Mouse (Mus musculus) gastrocnemius, postnatal 10 days (tissue): ENCODE results near the gene Vmn1r211. TPM values are rescaled to one million over a fixed set of nuclear protein-coding genes. Genes with fewer than 3 reads are reported as not detected.
"Not testable (repeated sequence)": the region's sequence is repeated elsewhere in the genome, so short reads cannot be mapped to it uniquely, and the experiment has no call there.

Experiments
- DNase-seq: peaks from one replicate; pipeline ENCODE4 v3.0.0; 2021; ENCODE audit warnings: mixed read lengths
- long read RNA-seq, 2 experiments: library from polyadenylated mRNA; stranded (forward); transcript quantifications; one replicate each; pipeline ENCODE4 v2.0.0; 2021
- total RNA-seq, 2 experiments: library from RNA; stranded (reverse); gene quantifications; 2 replicates each; pipeline ENCODE4 v1.2.3; 2021

The Vmn1r211 gene
- total RNA-seq: not detected
- long read RNA-seq, experiment 1: 0 reads
- long read RNA-seq, experiment 2: 0 reads

- no peak for DNase-seq
These were observed at the start of gene Vmn1r211 for GRCm38 (mm10) chr13:22857461-22857860. TSS of gene Vmn1r211 (minus strand) at chr13:22857561.

- DNase-seq: no peak
These were observed 26.7 kb upstream of the Vmn1r211 start, which contains the start of gene Vmn1r212 for GRCm38 (mm10) chr13:22884105-22884504. TSS of gene Vmn1r212 (minus strand) at chr13:22884205.

- no peak for DNase-seq
These were observed 21.9 kb upstream of the Vmn1r211 start for GRCm38 (mm10) chr13:22879257-22879656.

GRCm38 (mm10) chr13:22854760-22855159, 2.6 kb downstream of the Vmn1r211 start:
- no peak for DNase-seq

GRCm38 (mm10) chr13:22846798-22847197, 10.6 kb downstream of the Vmn1r211 start:
- DNase-seq: no peak

- not testable (repeated sequence) for DNase-seq
These were observed 13.1 kb downstream of the Vmn1r211 start for GRCm38 (mm10) chr13:22844304-22844703.

GRCm38 (mm10) chr13:22831248-22831647, 26.1 kb downstream of the Vmn1r211 start, which contains the start of gene Vmn1r210:
TSS of gene Vmn1r210 (minus strand) at chr13:22831348.
- no peak for DNase-seq

GRCm38 (mm10) chr13:22829395-22829794, 28.0 kb downstream of the Vmn1r211 start:
- not testable (repeated sequence) for DNase-seq

GRCm38 (mm10) chr13:22821601-22822000, 35.8 kb downstream of the Vmn1r211 start:
- not testable (repeated sequence) for DNase-seq

- not testable (repeated sequence) for DNase-seq
These were observed 47.8 kb downstream of the Vmn1r211 start, which contains the start of gene Vmn1r209 for GRCm38 (mm10) chr13:22809582-22809981. TSS of gene Vmn1r209 (minus strand) at chr13:22809682.

Other genes with a start within 250 kb of the Vmn1r211 start
- not detected for gene Vmn1r206, start 233.3 kb downstream of the Vmn1r211 start, total RNA-seq
- gene Vmn1r207-ps, start 127.9 kb downstream of the Vmn1r211 start, total RNA-seq: not detected
- gene Vmn1r208, start 80.2 kb downstream of the Vmn1r211 start, total RNA-seq: not detected
- gene Vmn1r209, start 47.9 kb downstream of the Vmn1r211 start, total RNA-seq: not detected
- not detected for gene Vmn1r210, start 26.2 kb downstream of the Vmn1r211 start, total RNA-seq
- not detected for gene Vmn1r212, start 26.6 kb upstream of the Vmn1r211 start, total RNA-seq
- not detected for gene Vmn1r213, start 150.1 kb upstream of the Vmn1r211 start, total RNA-seq
- gene Vmn1r214, start 172.9 kb upstream of the Vmn1r211 start, total RNA-seq: not detected
- gene Vmn1r215, start 210.5 kb upstream of the Vmn1r211 start, total RNA-seq: not detected